In the genomic region with DNA sequence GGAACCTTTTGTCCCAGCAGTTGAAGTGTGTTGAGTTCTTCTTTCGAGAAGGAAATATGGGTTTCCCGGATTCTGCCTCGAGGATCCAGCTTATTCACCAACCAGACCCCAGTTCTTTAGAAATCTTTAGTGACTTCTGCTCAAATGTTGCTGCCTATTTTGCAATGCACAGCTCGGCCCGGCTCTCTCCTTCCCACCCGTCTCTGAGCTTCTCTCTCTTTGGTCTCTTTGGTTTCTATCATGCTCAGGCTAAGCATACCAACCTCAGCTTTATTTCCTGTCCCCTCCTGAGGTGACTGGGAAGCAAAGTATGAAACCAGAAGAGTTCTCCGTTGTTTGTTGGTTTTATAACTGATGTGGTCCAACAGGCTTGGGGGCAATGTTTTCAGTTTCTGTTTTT, we compare ENCODE assay signal across 27 mouse cellular contexts. TPM values are rescaled to one million over a fixed set of nuclear protein-coding genes. Genes with fewer than 3 reads are reported as not detected.
A peak's percentile ranks its signal among the peaks of the same experiment; 100 is the strongest.
DNase-seq lines count a peak whose midpoint lies in the region; ATAC-seq lines count a peak whose summit lies in the region.
"Had no signal": no experiment of that assay in that cellular context is flagged by ENCODE, and none has a peak within 500 bp of the region (broad histone marks: within the 10 kb centered on the region; RNA-seq: fewer than 3 reads in every experiment).

No protein-coding gene starts in this region.

- no peaks in the 10 kb centered on the region for H3K9me3 ChIP-seq in forebrain, embryonic 10.5 days
- H3K9me3 ChIP-seq: heart, embryonic 10.5 days; heart, embryonic 13.5 days had no signal

- no peak overlapping the region for H3K27ac ChIP-seq in forebrain, embryonic 10.5 days
- H3K27ac ChIP-seq: heart, adult 2 months; heart, embryonic 10.5 days; heart, embryonic 13.5 days; hindbrain, embryonic 14.5 days; hindbrain, postnatal 0 days had no signal

- H3K36me3 ChIP-seq in forebrain, embryonic 10.5 days (replicated peaks) = no peaks in the 10 kb centered on the region
- H3K36me3 ChIP-seq: heart, embryonic 10.5 days; heart, embryonic 13.5 days had no signal

- ATAC-seq in common myeloid progenitor, adult 5-6 weeks (replicated peaks; ENCODE audit: low read depth, poor library complexity, severe bottlenecking) = peak; percentile 61
- ATAC-seq in megakaryocyte, adult 5-6 weeks (ENCODE audit: poor library complexity, severe bottlenecking) = peak; percentile 56
- ATAC-seq: forebrain, embryonic 14.5 days; hindbrain, postnatal 0 days had no signal

- WGBS in forebrain, embryonic 10.5 days = 89% methylated on average over 7 of the region's 7 CpGs

- no peaks in the 10 kb centered on the region for H3K27me3 ChIP-seq in forebrain, embryonic 10.5 days (ENCODE audit: poor library complexity, severe bottlenecking)

- DNase-seq in T-cell, adult 2 months (ENCODE audit: low spot score) = peak; percentile 31
- DNase-seq in forebrain, embryonic 10.5 days (ENCODE audit: extremely low spot score, low spot score) = no peak
- DNase-seq in layer of hippocampus, adult 9-10 months (ENCODE audit: low spot score) = no peak
- DNase-seq in layer of hippocampus, adult 18-20 months (ENCODE audit: low spot score in 2 of 2) = no peak
- DNase-seq: adrenal gland, postnatal 10 days; adrenal gland, postnatal 36 days; cerebellum, adult 11 months; cerebellum, adult 2 months; cerebellum, postnatal 10 days; cerebellum, postnatal 36 days; gastrocnemius, postnatal 25 days; heart, adult 2 months; heart, postnatal 14 days; heart, postnatal 4 days had no signal

- H3K4me1 ChIP-seq in forebrain, embryonic 10.5 days = peaks cover 4% of the 10 kb centered on the region; the same call in 1 of the 2 replicates

- no peak overlapping the region for H3K4me3 ChIP-seq in forebrain, embryonic 10.5 days
- H3K4me3 ChIP-seq: heart, adult 2 months; heart, embryonic 10.5 days; heart, embryonic 13.5 days had no signal

RNA-seq across cellular contexts. Expression of gene Btbd16, which starts 42.4 kb away (rescaled TPM):
- total RNA-seq in common myeloid progenitor, adult 5-6 weeks (2017) = 0.32 and 0.68 TPM in 2 replicates
- 0.25 TPM in 1 of 2 replicates, not detected in the other for total RNA-seq in megakaryocyte, adult 5-6 weeks (2015)
- 0.29 TPM in 1 of 2 replicates, not detected in the other for total RNA-seq in megakaryocyte, adult 5-6 weeks (2017)
- not detected in 2 replicates for polyA plus RNA-seq in forebrain, embryonic 10.5 days (2016; fragmentation: Nextera tagmentation; extraction: Ambion mirVana)
- total RNA-seq in layer of hippocampus, adult 18-20 months (2021) = under 1 TPM; 0.74 to 0.94 TPM
- total RNA-seq: adrenal gland, adult 18-20 months; adrenal gland, postnatal 36 days; heart, adult 2 months; hindbrain, postnatal 0 days had no signal
- polyA plus RNA-seq: C2C12; embryonic facial prominence, embryonic 11.5 days; embryonic facial prominence, embryonic 14.5 days; forebrain, embryonic 11.5 days; forebrain, embryonic 14.5 days; hindbrain, embryonic 11.5 days; hindbrain, embryonic 14.5 days had no signal

RNA-seq across cellular contexts. Expression of gene Plekha1, which starts 49.3 kb away (rescaled TPM):
- 10.2 and 16.6 TPM in 2 replicates for total RNA-seq in common myeloid progenitor, adult 5-6 weeks (2017)
- total RNA-seq in megakaryocyte, adult 5-6 weeks (2015) = 36.5 and 38.9 TPM in 2 replicates
- total RNA-seq in megakaryocyte, adult 5-6 weeks (2017) = 56.6 and 57.7 TPM in 2 replicates
- polyA plus RNA-seq in forebrain, embryonic 10.5 days (2016; fragmentation: Nextera tagmentation; extraction: Ambion mirVana) = 31.7 and 37.3 TPM in 2 replicates
- 10 to 100 TPM; 84.7 TPM for total RNA-seq in layer of hippocampus, adult 18-20 months (2021)
